Mouse (Mus musculus): ENCODE results near the gene Tstd2. TPM values are rescaled to one million over a fixed set of nuclear protein-coding genes. Genes with fewer than 3 reads are reported as not detected.
A peak's percentile ranks its signal among the peaks of the same experiment; 100 is the strongest.

The Tstd2 gene
- polyA plus RNA-seq, 1 experiment from 2014 or later: 62.8 TPM

DNA sequence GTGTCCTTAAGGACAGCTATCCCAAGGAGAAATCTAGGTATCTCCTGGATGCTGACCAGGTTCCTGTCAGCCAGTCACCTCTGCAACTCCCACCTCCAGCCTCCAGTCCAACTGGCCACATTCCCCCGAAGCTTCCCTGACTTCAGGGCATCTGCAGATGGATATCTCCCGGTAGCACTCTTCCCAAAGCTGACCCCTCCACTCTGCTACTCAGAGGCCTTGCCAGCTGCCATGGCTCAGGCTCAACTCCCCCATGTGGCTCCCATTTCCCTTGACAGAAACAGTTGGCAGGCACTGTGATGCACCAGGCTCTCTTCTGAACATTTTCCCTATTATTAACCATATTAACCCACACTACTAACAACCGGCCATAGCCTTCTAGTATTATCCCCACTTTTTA, 27.1 kb downstream of the Tstd2 start:
- no peak for DNase-seq (ENCODE audit: low spot score)
- Histone ChIP-seq H3K27me3 (ENCODE audit: low read depth, poor library complexity, severe bottlenecking) (no peaks in the 10 kb centered on the region), H3K9me3 (replicated peaks) (no peaks in the 10 kb centered on the region), H3K27ac (replicated peaks) (no peak overlapping the region), H3K4me1 (no peaks in the 10 kb centered on the region), H3K36me3 (peaks cover 33% of the 10 kb centered on the region), H3K4me3 (no peak overlapping the region)
- WGBS: 87% methylated on average over 3 of the region's 3 CpGs

DNA sequence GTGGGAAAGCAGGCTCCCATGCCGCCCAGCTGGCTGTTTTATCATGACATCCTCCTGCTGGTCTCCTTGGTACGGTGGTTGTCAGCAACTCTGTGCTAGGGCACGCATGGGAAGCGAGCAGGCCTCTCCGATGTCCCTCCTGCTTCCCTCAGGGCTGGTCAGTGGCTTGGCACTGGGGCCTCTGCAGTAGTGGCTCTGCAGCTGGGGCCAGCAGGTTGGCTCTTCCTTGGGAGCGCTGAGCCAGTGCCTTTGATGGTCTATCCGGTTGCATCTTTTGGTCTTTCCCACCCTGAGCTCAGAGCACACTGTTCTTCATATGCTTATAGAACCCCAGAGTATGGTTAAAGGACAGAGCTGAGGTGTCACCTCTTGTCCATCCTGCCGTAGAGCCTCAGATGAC, 28.4 kb downstream of the Tstd2 start:
- Histone ChIP-seq H3K4me1 (no peaks in the 10 kb centered on the region), H3K27ac (replicated peaks) (no peak overlapping the region), H3K9me3 (replicated peaks) (no peaks in the 10 kb centered on the region), H3K4me3 (no peak overlapping the region), H3K27me3 (ENCODE audit: low read depth, poor library complexity, severe bottlenecking) (no peaks in the 10 kb centered on the region), H3K36me3 (peaks cover 20% of the 10 kb centered on the region)
- DNase-seq (ENCODE audit: low spot score): no peak
- WGBS: 92% methylated on average over 8 of the region's 8 CpGs

- no peaks in the 10 kb centered on the region for H3K36me3 ChIP-seq
- no peak overlapping the region for H3K27ac ChIP-seq (replicated peaks)
- H3K27me3 ChIP-seq (ENCODE audit: low read depth, poor library complexity, severe bottlenecking): no peaks in the 10 kb centered on the region
- no peak for DNase-seq (ENCODE audit: low spot score)
- H3K9me3 ChIP-seq (replicated peaks): no peaks in the 10 kb centered on the region
- 90% methylated on average over 10 of the region's 10 CpGs for WGBS
- H3K4me3 ChIP-seq: no peak overlapping the region
- peaks cover 14% of the 10 kb centered on the region for H3K4me1 ChIP-seq
These were observed 36.3 kb downstream of the Tstd2 start for GRCm38 (mm10) chr4:46102078-46102769.

DNA sequence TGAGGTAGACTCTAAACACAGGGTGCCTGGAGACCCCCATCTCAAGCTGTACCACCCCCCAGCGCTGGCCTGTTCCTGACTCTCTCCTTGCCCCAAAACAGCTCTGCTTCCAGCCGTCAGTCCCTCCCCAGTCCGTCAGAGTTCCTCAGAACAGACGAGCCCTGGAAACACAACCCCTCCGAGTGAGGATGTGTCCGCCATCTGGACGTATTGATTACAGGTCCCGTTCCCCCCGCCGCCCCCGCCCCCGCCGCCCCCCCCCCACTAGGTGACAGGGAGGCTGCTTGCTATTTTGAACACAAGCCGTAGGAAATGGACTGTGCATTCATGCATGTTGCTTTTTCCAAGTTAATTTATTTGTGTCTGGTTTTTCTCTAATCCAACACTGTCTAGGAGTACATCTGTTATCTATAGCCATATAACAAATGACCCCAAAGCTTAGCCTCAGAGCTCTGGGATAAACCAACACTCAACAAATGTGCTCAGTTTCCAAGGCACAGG, 37.2 kb downstream of the Tstd2 start:
- no peaks in the 10 kb centered on the region for H3K36me3 ChIP-seq
- H3K9me3 ChIP-seq (replicated peaks): no peaks in the 10 kb centered on the region
- WGBS: 51% methylated on average over 14 of the region's 14 CpGs
- peaks cover 14% of the 10 kb centered on the region for H3K4me1 ChIP-seq
- no peak for DNase-seq (ENCODE audit: low spot score)
- H3K27ac ChIP-seq (replicated peaks): peak overlapping the region; percentile 47
- no peak overlapping the region for H3K4me3 ChIP-seq
- no peaks in the 10 kb centered on the region for H3K27me3 ChIP-seq (ENCODE audit: low read depth, poor library complexity, severe bottlenecking)

DNA sequence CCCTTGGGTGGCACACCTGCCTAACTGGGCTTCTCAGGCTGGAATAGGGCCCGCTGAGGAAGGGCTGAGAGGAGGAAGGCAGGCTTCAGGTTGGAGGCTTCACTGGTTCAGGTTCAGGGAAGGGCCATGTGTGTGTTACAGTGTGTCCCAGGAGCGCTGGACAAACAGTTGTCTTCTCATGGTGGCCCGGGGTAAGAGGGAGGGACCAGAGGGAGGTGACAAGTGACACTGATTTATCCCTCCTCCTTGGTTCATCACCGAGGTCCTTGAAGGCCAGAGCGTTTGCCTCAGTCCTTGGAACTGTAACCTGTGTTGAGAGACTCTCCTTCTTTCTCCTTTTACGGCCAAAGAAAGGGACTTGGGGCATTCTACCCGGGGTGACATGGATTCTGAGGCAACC, 38.0 kb downstream of the Tstd2 start:
- Histone ChIP-seq H3K27ac (replicated peaks) (peak overlapping the region; percentile 47), H3K36me3 (no peaks in the 10 kb centered on the region), H3K9me3 (replicated peaks) (no peaks in the 10 kb centered on the region), H3K4me1 (peaks cover 14% of the 10 kb centered on the region), H3K27me3 (ENCODE audit: low read depth, poor library complexity, severe bottlenecking) (no peaks in the 10 kb centered on the region), H3K4me3 (no peak overlapping the region)
- no peak for DNase-seq (ENCODE audit: low spot score)
- WGBS: 78% methylated on average over 7 of the region's 7 CpGs

- Histone ChIP-seq H3K27ac (replicated peaks) (no peak overlapping the region), H3K4me3 (no peak overlapping the region), H3K36me3 (no peaks in the 10 kb centered on the region), H3K27me3 (ENCODE audit: low read depth, poor library complexity, severe bottlenecking) (no peaks in the 10 kb centered on the region), H3K9me3 (replicated peaks) (no peaks in the 10 kb centered on the region), H3K4me1 (peaks cover 14% of the 10 kb centered on the region)
- no peak for DNase-seq (ENCODE audit: low spot score)
- WGBS: 82% methylated on average over 9 of the region's 9 CpGs
These were observed 39.4 kb downstream of the Tstd2 start for GRCm38 (mm10) chr4:46099132-46099531.

DNA sequence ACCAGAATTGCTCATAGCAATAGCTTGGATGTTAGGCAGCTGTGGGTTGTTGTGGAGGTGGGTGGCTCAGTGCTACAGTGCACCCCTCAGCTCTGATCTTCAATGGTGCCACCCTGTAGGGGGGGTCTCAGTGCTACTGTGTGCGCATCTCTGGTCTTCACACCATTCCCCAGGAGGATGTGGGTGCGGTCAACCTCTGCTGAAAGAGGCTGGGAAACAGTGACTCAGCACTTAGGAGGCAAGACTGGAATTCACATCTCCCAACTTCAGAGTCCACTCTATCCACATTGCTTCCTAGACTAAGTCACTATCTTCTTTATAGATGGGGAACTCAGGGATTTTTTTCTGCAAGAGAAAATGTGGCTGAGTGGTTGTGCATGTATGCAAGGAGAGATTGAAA, 40.9 kb downstream of the Tstd2 start:
- Histone ChIP-seq H3K27me3 (ENCODE audit: low read depth, poor library complexity, severe bottlenecking) (no peaks in the 10 kb centered on the region), H3K36me3 (no peaks in the 10 kb centered on the region), H3K27ac (replicated peaks) (no peak overlapping the region), H3K9me3 (replicated peaks) (no peaks in the 10 kb centered on the region), H3K4me1 (peaks cover 24% of the 10 kb centered on the region), H3K4me3 (no peak overlapping the region)
- 94% methylated on average over 2 of the region's 2 CpGs for WGBS
- DNase-seq (ENCODE audit: low spot score): no peak

DNA sequence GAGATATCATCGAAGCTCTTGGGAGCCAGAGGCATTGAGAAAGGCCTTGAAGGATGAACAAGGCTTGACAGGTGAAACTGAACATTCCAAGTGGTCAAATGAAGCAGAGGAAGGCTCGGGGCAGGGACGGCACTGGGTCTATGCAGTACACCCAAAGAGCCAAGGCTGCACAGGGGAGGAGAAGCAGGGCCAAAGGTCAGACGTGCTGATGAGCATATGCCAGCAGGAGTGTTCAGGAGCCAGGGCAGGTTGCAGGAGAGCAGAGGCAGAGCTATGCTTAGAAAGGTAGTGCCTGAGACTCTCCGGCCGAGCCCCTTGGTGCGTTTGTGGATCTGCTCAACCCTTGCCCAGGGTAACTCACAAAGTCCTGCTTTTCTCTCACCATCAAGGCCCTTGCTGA, 41.9 kb downstream of the Tstd2 start:
- Histone ChIP-seq H3K4me1 (peaks cover 27% of the 10 kb centered on the region), H3K27me3 (ENCODE audit: low read depth, poor library complexity, severe bottlenecking) (no peaks in the 10 kb centered on the region), H3K27ac (replicated peaks) (no peak overlapping the region), H3K36me3 (no peaks in the 10 kb centered on the region), H3K4me3 (no peak overlapping the region), H3K9me3 (replicated peaks) (no peaks in the 10 kb centered on the region)
- no peak for DNase-seq (ENCODE audit: low spot score)
- WGBS: 86% methylated on average over 7 of the region's 7 CpGs

- no peaks in the 10 kb centered on the region for H3K9me3 ChIP-seq (replicated peaks)
- no peak overlapping the region for H3K27ac ChIP-seq (replicated peaks)
- no peak for DNase-seq (ENCODE audit: low spot score)
- H3K36me3 ChIP-seq: no peaks in the 10 kb centered on the region
- WGBS: 92% methylated on average over 3 of the region's 3 CpGs
- no peak overlapping the region for H3K4me3 ChIP-seq
- H3K27me3 ChIP-seq (ENCODE audit: low read depth, poor library complexity, severe bottlenecking): no peaks in the 10 kb centered on the region
- H3K4me1 ChIP-seq: peaks cover 20% of the 10 kb centered on the region
These were observed 42.7 kb downstream of the Tstd2 start for GRCm38 (mm10) chr4:46095826-46096159.

- Histone ChIP-seq H3K36me3 (no peaks in the 10 kb centered on the region), H3K27me3 (ENCODE audit: low read depth, poor library complexity, severe bottlenecking) (no peaks in the 10 kb centered on the region), H3K4me1 (peaks cover 14% of the 10 kb centered on the region), H3K9me3 (replicated peaks) (no peaks in the 10 kb centered on the region), H3K27ac (replicated peaks) (no peak overlapping the region), H3K4me3 (no peak overlapping the region)
- WGBS: 86% methylated on average over 15 of the region's 15 CpGs
- DNase-seq (ENCODE audit: low spot score): no peak
These were observed 43.3 kb downstream of the Tstd2 start for GRCm38 (mm10) chr4:46094916-46095825.

DNA sequence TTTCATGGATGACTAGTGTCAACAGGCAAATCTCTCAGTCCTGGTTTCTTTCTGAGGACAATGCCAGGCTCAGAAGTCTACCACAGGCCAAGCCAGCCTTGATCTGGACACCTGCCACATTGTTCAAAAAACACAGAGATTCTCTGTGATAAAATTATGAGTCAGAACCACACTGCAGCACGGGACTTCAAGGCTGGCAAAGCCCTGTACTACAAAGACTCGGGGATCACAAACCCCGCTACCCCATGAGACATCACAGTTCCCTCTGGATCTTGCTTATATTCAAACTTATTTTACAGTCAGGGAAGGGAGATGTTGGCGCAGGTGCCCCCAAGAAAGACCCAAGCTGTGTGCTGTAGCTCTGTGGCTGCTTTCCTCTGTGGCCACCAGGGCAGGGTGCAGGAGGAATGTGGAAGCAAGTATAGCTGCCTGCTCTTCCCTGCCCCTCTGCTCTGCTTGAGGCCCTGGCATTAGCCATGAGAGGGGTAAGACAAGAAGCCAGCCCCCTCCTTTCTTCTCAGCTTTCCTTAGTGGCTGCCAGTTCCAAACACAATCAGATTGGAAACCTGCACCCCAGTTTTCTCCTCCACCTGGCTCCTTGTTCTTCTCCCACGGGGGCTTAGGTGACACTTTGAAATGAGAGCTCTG, 45.9 kb downstream of the Tstd2 start:
- DNase-seq (ENCODE audit: low spot score): no peak
- Histone ChIP-seq H3K27ac (replicated peaks) (no peak overlapping the region; the same call in 1 of the 2 replicates), H3K36me3 (no peaks in the 10 kb centered on the region), H3K27me3 (ENCODE audit: low read depth, poor library complexity, severe bottlenecking) (no peaks in the 10 kb centered on the region), H3K4me1 (peaks cover 14% of the 10 kb centered on the region), H3K4me3 (no peak overlapping the region), H3K9me3 (replicated peaks) (no peaks in the 10 kb centered on the region)
- 82% methylated on average over 5 of the region's 5 CpGs for WGBS

GRCm38 (mm10) chr4:46089524-46090125, 48.9 kb downstream of the Tstd2 start:
- Histone ChIP-seq H3K4me1 (peaks cover 24% of the 10 kb centered on the region), H3K27ac (replicated peaks) (no peak overlapping the region), H3K36me3 (no peaks in the 10 kb centered on the region), H3K4me3 (no peak overlapping the region), H3K27me3 (ENCODE audit: low read depth, poor library complexity, severe bottlenecking) (no peaks in the 10 kb centered on the region), H3K9me3 (replicated peaks) (no peaks in the 10 kb centered on the region)
- 91% methylated on average over 14 of the region's 14 CpGs for WGBS
- DNase-seq (ENCODE audit: low spot score): no peak

Measured in midbrain, embryonic 10.5 days (tissue).